Mouse (Mus musculus) spleen, adult 2 months (tissue): ENCODE results near the gene Car5a.

Experiments
- CTCF ChIP-seq: fragments of 200-500 bp; IDR thresholded peaks from 2 replicates; pipeline ENCODE4 v1.5.1; 2011; ENCODE audit warnings: mild to moderate bottlenecking, inconsistent platforms; ENCODE audit not compliant: insufficient read depth, insufficient read length, insufficient replicate concordance; ENCODE audit errors: extremely low read depth
- POLR2A ChIP-seq: fragments of 200-500 bp; IDR thresholded peaks from 2 replicates; pipeline ENCODE4 v1.6.1; 2011; ENCODE audit warnings: low read depth, low read length, inconsistent platforms

- no peak for TF ChIP-seq POLR2A
- TF ChIP-seq CTCF, result no peak
These were observed 20.2 kb upstream of the Car5a start for GRCm38 (mm10) chr8:121964716-121965512.
